Mouse (Mus musculus) neural tube, embryonic 11.5 days (tissue): ENCODE results near the gene Hnmt. TPM values are rescaled to one million over a fixed set of nuclear protein-coding genes. Genes with fewer than 3 reads are reported as not detected.
"Not testable (repeated sequence)": the region's sequence is repeated elsewhere in the genome, so short reads cannot be mapped to it uniquely, and the experiment has no call there.

Source experiments
- ATAC-seq: fragments of 200-750 bp; cut with Nextera tagmentation; 2 replicates; pipeline ENCODE4 v1.8.0; 2017; ENCODE audit warnings: moderate number of reproducible peaks, mild to moderate bottlenecking, moderate TSS enrichment, moderate library complexity; ENCODE audit not compliant: insufficient read depth, low FRiP score, low TSS enrichment
- DNase-seq: peaks from one replicate; pipeline ENCODE4 v3.0.0-alpha.2; 2015; ENCODE audit warnings: low spot score
- H3K27ac ChIP-seq: fragments of 300-500 bp; sonication (generic); 2 replicates; pipeline ENCODE4 v1.5.1; 2014; ENCODE audit warnings: low read depth, mild to moderate bottlenecking, low read length
- H3K27me3 ChIP-seq: fragments of 300-500 bp; sonication (generic); 2 replicates; pipeline ENCODE4 v1.6.1; 2014; ENCODE audit warnings: mild to moderate bottlenecking, low read length, mixed read lengths; ENCODE audit not compliant: control insufficient read depth, insufficient read depth
- H3K36me3 ChIP-seq: fragments of 300-500 bp; sonication (generic); 2 replicates; pipeline ENCODE4 v1.6.1; 2014; ENCODE audit warnings: mild to moderate bottlenecking, low read length, moderate library complexity, mixed read lengths; ENCODE audit not compliant: control insufficient read depth, insufficient read depth
- H3K4me1 ChIP-seq: fragments of 300-500 bp; sonication (generic); 2 replicates; pipeline ENCODE4 v1.6.1; 2014; ENCODE audit warnings: low read length, mixed read lengths; ENCODE audit not compliant: control insufficient read depth, insufficient read depth
- H3K4me2 ChIP-seq: fragments of 300-500 bp; sonication (generic); 2 replicates; pipeline ENCODE4 v1.6.1; 2014; ENCODE audit warnings: low read depth, mild to moderate bottlenecking, moderate library complexity
- H3K4me3 ChIP-seq: fragments of 300-500 bp; sonication (generic); 2 replicates; pipeline ENCODE4 v1.5.1; 2014; ENCODE audit warnings: low read depth, low read length
- H3K9ac ChIP-seq: fragments of 300-500 bp; sonication (generic); 2 replicates; pipeline ENCODE4 v1.6.1; 2014; ENCODE audit warnings: mild to moderate bottlenecking, low read length
- H3K9me3 ChIP-seq: fragments of 300-500 bp; sonication (generic); 2 replicates; pipeline ENCODE4 v1.6.1; 2016; ENCODE audit warnings: low read length; ENCODE audit not compliant: control insufficient read depth
- WGBS: fragments of 180-500 bp; shearing (Covaris S2); extraction: QIAGEN DNeasy Blood & Tissue Kit; methylation state at CpG from one replicate; pipeline ENCODE4 v1.1.7; 2014; 5-methylcytosine and 5-hydroxymethylcytosine counted together
- polyA plus RNA-seq: library from polyadenylated mRNA; unstranded; fragments of >200 nt; fragmentation: Nextera tagmentation; extraction: Ambion mirVana; gene quantifications from 2 replicates; pipeline ENCODE4 v1.2.1, GENCODE M21; 2014

The Hnmt gene
- polyA plus RNA-seq, 1 experiment from 2014 or later = 1.2 TPM

- 65% methylated on average over 1 of the region's 1 CpGs for WGBS
- no peak for ATAC-seq
- no peak overlapping the region for H3K4me2 ChIP-seq
These were observed 66.3 kb downstream of the Hnmt start for GRCm38 (mm10) chr2:23982860-23983259.

GRCm38 (mm10) chr2:23960659-23961274 lies 88.4 kb downstream of the Hnmt start:
- WGBS = 93% methylated on average over 15 of the region's 15 CpGs
- not testable (repeated sequence) for H3K4me3 ChIP-seq, H3K4me1 ChIP-seq, H3K36me3 ChIP-seq, H3K27me3 ChIP-seq, DNase-seq, H3K9ac ChIP-seq, H3K27ac ChIP-seq, H3K9me3 ChIP-seq, H3K4me2 ChIP-seq, ATAC-seq

More at GRCm38 (mm10) chr2:23982860-23983259, 66.3 kb downstream of the Hnmt start:
- Histone ChIP-seq H3K4me1 (no peaks in the 10 kb centered on the region), H3K36me3 (no peaks in the 10 kb centered on the region), H3K27ac (no peak overlapping the region), H3K4me3 (no peak overlapping the region), H3K9ac (no peak overlapping the region), H3K27me3 (no peaks in the 10 kb centered on the region), H3K9me3 (no peaks in the 10 kb centered on the region)
- DNase-seq = no peak

Other genes with a start within 250 kb of the Hnmt start
- gene Tbpl2, start 47.2 kb upstream of the Hnmt start, polyA plus RNA-seq = not detected in 2 replicates
- not detected in 2 replicates for gene Il1f8, start 103.8 kb upstream of the Hnmt start, polyA plus RNA-seq
- not detected in 2 replicates for gene Il1f9, start 137.1 kb upstream of the Hnmt start, polyA plus RNA-seq
- gene Il1f6, start 166.0 kb upstream of the Hnmt start, polyA plus RNA-seq = not detected in 2 replicates
- gene Il1f5, start 227.6 kb upstream of the Hnmt start, polyA plus RNA-seq = not detected in 2 replicates
- not detected in 2 replicates for gene Il1f10, start 241.8 kb upstream of the Hnmt start, polyA plus RNA-seq